Mouse (Mus musculus) lung, postnatal 36 days (tissue): ENCODE measurements at regions not wholly inside any gene's neighbourhood (a gene's known extent, or its start where the extent isn't known, plus 50 kb on each side); places are given as distances from the start of the nearest gene placed in this dataset.

Source experiments
- DNase-seq: peaks from one replicate; pipeline ENCODE4 v3.0.0; 2022; ENCODE audit warnings: mixed read lengths

GRCm38 (mm10) chr13:60527806-60528205 lies 73.9 kb upstream of the Dapk1 start:
- DNase-seq, result no peak

DNA sequence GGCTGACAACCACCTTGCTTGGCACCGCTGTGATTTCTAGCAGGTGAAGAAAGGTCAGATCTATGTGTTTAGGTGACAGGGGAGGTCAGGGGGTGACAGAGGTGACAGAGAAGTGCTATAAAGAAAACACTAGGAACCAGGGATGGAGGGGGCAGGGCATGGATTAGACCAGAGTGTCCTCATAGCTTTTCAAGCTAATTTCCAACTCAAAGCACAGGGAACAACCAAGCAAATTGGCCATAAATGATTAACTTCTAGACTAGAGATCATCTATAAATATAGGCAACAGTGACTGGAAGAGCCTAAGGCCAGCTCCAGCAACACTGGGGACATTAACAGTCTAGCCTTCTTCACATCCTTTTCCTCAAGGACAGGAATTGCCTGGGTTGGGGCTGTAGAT lies 72.9 kb upstream of the Dapk1 start:
- DNase-seq, result no peak

- no peak for DNase-seq
Observed at GRCm38 (mm10) chr13:60529381-60530069, 72.2 kb upstream of the Dapk1 start.

GRCm38 (mm10) chr13:60533871-60534427 lies 67.8 kb upstream of the Dapk1 start:
- DNase-seq, result no peak

GRCm38 (mm10) chr13:60534501-60534900 lies 67.2 kb upstream of the Dapk1 start:
- no peak for DNase-seq

DNA sequence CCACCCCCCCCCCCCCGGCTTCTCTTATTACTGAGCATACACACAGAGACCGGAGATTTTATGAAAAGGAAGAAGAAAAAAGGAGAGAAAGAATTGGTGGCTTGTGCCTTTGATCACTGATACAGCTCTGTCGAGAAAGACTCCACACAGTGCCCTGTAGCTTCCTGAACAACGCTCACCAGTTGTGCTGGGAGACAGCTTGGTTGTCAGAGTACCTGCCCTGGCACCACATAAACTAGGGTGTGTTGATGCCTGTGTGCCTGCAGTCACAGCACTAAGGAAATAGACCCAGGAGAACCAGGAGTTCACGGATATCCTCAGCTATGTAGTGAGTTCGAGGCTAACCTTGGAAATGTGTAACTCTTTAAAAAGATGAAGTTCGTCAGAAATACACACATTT lies 66.7 kb upstream of the Dapk1 start:
- DNase-seq, result no peak

- DNase-seq, result no peak
Observed at GRCm38 (mm10) chr13:60536725-60537124, 65.0 kb upstream of the Dapk1 start.

GRCm38 (mm10) chr13:60538110-60538509 lies 63.6 kb upstream of the Dapk1 start:
- DNase-seq, result no peak

- DNase-seq, result no peak
Observed at GRCm38 (mm10) chr13:60541165-60541564, 60.6 kb upstream of the Dapk1 start.

DNA sequence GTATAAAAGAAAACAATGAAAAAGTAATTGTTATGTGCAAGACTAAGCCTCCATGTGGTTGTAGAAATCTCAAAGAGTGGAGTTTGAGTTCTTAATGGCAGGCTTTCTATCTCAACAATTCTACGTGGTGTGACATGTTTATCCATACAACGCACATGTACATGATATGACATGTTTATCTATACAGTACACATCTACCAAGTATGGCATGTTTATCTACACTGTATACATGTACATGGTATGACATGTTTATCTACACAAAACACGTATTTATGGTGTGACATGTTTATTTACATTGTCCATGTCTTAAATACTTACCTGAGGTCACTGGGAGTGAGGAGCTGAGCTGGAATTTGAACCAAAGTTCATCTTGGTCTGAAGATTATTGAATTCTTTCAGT lies 57.4 kb upstream of the Dapk1 start:
- DNase-seq, result no peak

DNA sequence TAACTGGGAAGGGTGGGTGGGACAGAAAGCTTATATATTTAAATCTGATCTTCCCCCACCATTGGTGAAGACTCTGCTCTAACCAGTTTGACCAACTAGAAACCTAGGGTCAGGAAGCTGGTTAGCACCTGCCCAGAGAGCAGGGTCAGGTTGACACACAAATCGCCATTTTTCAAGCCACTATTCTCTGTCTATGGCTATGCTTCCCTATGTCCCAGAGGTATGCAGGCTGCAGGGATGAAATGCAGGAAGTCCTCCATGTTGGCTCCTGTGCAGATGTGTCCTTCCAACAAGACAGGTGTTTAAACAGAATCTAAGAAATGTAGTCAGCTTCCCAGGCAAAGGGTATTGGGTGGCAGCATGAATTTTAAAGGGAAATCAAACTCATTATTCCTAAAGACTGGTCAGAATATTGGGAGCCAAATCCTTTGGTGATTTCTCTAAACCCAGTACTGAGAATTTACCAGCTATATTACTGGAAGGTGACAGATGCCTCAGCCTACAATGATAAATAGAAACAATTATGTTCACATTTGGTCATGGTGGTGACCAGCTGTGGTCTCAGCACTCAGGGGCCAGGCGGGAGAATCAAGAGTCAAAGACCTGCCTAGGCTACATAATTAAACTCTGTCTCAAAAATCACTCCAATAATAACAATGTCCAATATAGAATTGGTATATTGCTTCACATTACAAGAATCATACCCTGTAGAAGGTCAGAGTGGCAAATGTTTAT lies 55.6 kb upstream of the Dapk1 start:
- DNase-seq, result no peak
